Comparison of ENCODE assay signal across 9 mouse cellular contexts in genomic region chr17:68210313-68211254, GRCm38 (mm10).
DNase-seq lines count a peak whose midpoint lies in the region; ATAC-seq lines count a peak whose summit lies in the region.
"Had no signal": no experiment of that assay in that cellular context is flagged by ENCODE, and none has a peak within 500 bp of the region (broad histone marks: within the 10 kb centered on the region; RNA-seq: fewer than 3 reads in every experiment).

No protein-coding gene starts in this region.

- peak overlapping the region; percentile 43 for H3K4me2 ChIP-seq in intestine, embryonic 16.5 days (ENCODE audit: low read depth, low read length)
- H3K4me2 ChIP-seq in liver, embryonic 12.5 days: peak overlapping the region; percentile 16; the same call in 1 of the 2 replicates
- peak overlapping the region; percentile 33 for H3K4me2 ChIP-seq in neural tube, embryonic 12.5 days (replicated peaks)

- no peaks in the 10 kb centered on the region for H3K9me3 ChIP-seq in intestine, embryonic 16.5 days (ENCODE audit: control insufficient read depth, low read length)
- H3K9me3 ChIP-seq in liver, embryonic 12.5 days (replicated peaks): no peaks in the 10 kb centered on the region
- no peaks in the 10 kb centered on the region for H3K9me3 ChIP-seq in neural tube, embryonic 12.5 days

- H3K4me3 ChIP-seq in intestine, embryonic 16.5 days (ENCODE audit: low read length): peak overlapping the region; percentile 24
- H3K4me3 ChIP-seq in liver, embryonic 12.5 days: no peak overlapping the region
- no peak overlapping the region for H3K4me3 ChIP-seq in neural tube, embryonic 12.5 days
- H3K4me3 ChIP-seq: megakaryocyte, embryonic 14.5 days had no signal

- peaks cover 4% of the 10 kb centered on the region; the same call in 1 of the 2 replicates for H3K4me1 ChIP-seq in intestine, embryonic 16.5 days (ENCODE audit: control insufficient read depth, insufficient read depth, low read length)
- no peaks in the 10 kb centered on the region for H3K4me1 ChIP-seq in liver, embryonic 12.5 days
- no peaks in the 10 kb centered on the region for H3K4me1 ChIP-seq in neural tube, embryonic 12.5 days
- H3K4me1 ChIP-seq: megakaryocyte, embryonic 14.5 days had no signal

- 18% methylated on average over 14 of the region's 14 CpGs for WGBS in intestine, embryonic 16.5 days
- 18% methylated on average over 13 of the region's 14 CpGs for WGBS in liver, embryonic 12.5 days (ENCODE audit: insufficient replicate concordance)
- 25% methylated on average over 14 of the region's 14 CpGs for WGBS in neural tube, embryonic 12.5 days

- peak; percentile 27; the same call in 1 of the 2 replicates for ATAC-seq in frontal cortex, adult (ENCODE audit: low TSS enrichment)
- peak; percentile 94 for ATAC-seq in intestine, embryonic 16.5 days
- ATAC-seq in liver, embryonic 12.5 days: no peak
- 0 out of 2 replicates have a peak, but pooled peaks have one; percentile 42 for ATAC-seq in neural tube, embryonic 12.5 days (ENCODE audit: low FRiP score, low read depth)

- DNase-seq in frontal cortex, postnatal 25 days (ENCODE audit: low spot score in 2 of 2): no peak
- DNase-seq in embryo, embryonic 10.5 days (ENCODE audit: low spot score): peak; percentile 82
- DNase-seq in heart, adult 8-10 months (ENCODE audit: low spot score): peak; percentile 20
- no peak for DNase-seq in spleen, postnatal 4 days (ENCODE audit: low spot score in 2 of 2)

- H3K36me3 ChIP-seq in intestine, embryonic 16.5 days (ENCODE audit: control insufficient read depth, insufficient read depth, low read length): no peaks in the 10 kb centered on the region
- H3K36me3 ChIP-seq in liver, embryonic 12.5 days: no peaks in the 10 kb centered on the region
- H3K36me3 ChIP-seq in neural tube, embryonic 12.5 days: no peaks in the 10 kb centered on the region

- H3K9ac ChIP-seq in intestine, embryonic 16.5 days (ENCODE audit: low read depth, low read length): no peak overlapping the region
- no peak overlapping the region for H3K9ac ChIP-seq in liver, embryonic 12.5 days
- H3K9ac ChIP-seq in neural tube, embryonic 12.5 days: no peak overlapping the region

- H3K27ac ChIP-seq in intestine, embryonic 16.5 days (ENCODE audit: low read length): no peak overlapping the region
- no peak overlapping the region for H3K27ac ChIP-seq in liver, embryonic 12.5 days
- H3K27ac ChIP-seq in neural tube, embryonic 12.5 days: no peak overlapping the region

- H3K27me3 ChIP-seq in intestine, embryonic 16.5 days (replicated peaks; ENCODE audit: control insufficient read depth, insufficient read depth, low read length): no peaks in the 10 kb centered on the region
- no peaks in the 10 kb centered on the region for H3K27me3 ChIP-seq in liver, embryonic 12.5 days (replicated peaks)
- H3K27me3 ChIP-seq in neural tube, embryonic 12.5 days (replicated peaks): no peaks in the 10 kb centered on the region
- H3K27me3 ChIP-seq: megakaryocyte, embryonic 14.5 days had no signal

Comparison
In these comparisons a context has a peak if more than half of its experiments do, and no peak if none do; other contexts are left out.
1. DNase-seq: peak in embryo, embryonic 10.5 days (single experiment) and heart, adult 8-10 months (single experiment); none in frontal cortex, postnatal 25 days (0 of 2) and spleen, postnatal 4 days (0 of 2).
2. Peak in every context shown above with its lines, with median percentiles within 50 percentile points of each other: H3K4me2 ChIP-seq.